Mouse (Mus musculus) stomach, embryonic 16.5 days (tissue): ENCODE measurements at regions not wholly inside any gene's neighbourhood (a gene's known extent, or its start where the extent isn't known, plus 50 kb on each side); places are given as distances from the start of the nearest gene placed in this dataset.

ENCODE experiments used
- ATAC-seq: fragments of 200-750 bp; cut with Nextera tagmentation; 2 replicates; pipeline ENCODE4 v1.8.0; 2017; ENCODE audit warnings: moderate number of reproducible peaks, moderate TSS enrichment; ENCODE audit not compliant: insufficient read depth, low FRiP score
- H3K27ac ChIP-seq: fragments of 300-500 bp; sonication (generic); 2 replicates; pipeline ENCODE4 v1.5.1; 2014; ENCODE audit warnings: low read length
- H3K27me3 ChIP-seq: fragments of 300-500 bp; sonication (generic); 2 replicates; pipeline ENCODE4 v1.6.1; 2014; ENCODE audit warnings: low read length, control low read depth, mixed read lengths; ENCODE audit not compliant: control insufficient read depth, insufficient read depth
- H3K36me3 ChIP-seq: fragments of 300-500 bp; sonication (generic); 2 replicates; pipeline ENCODE4 v1.6.1; 2014; ENCODE audit warnings: low read length; ENCODE audit not compliant: control insufficient read depth, insufficient read depth
- H3K4me1 ChIP-seq: fragments of 300-500 bp; sonication (generic); 2 replicates; pipeline ENCODE4 v1.6.1; 2014; ENCODE audit warnings: low read length, control low read depth, mixed read lengths; ENCODE audit not compliant: control insufficient read depth, insufficient read depth
- H3K4me2 ChIP-seq: fragments of 300-500 bp; sonication (generic); 2 replicates; pipeline ENCODE4 v1.6.1; 2014; ENCODE audit warnings: low read depth, low read length, mixed read lengths
- H3K4me3 ChIP-seq: fragments of 300-500 bp; sonication (generic); replicated peaks from 2 replicates; pipeline ENCODE4 v1.5.1; 2014; ENCODE audit warnings: mild to moderate bottlenecking, low read length
- H3K9ac ChIP-seq: fragments of 300-500 bp; sonication (generic); 2 replicates; pipeline ENCODE4 v1.6.1; 2014; ENCODE audit warnings: low read length
- H3K9me3 ChIP-seq: fragments of 300-500 bp; sonication (generic); replicated peaks from 2 replicates; pipeline ENCODE4 v1.6.1; 2016; ENCODE audit warnings: low read length, control low read depth; ENCODE audit not compliant: control insufficient read depth
- WGBS: fragments of 180-500 bp; shearing (Covaris S2); extraction: QIAGEN DNeasy Blood & Tissue Kit; methylation state at CpG from one replicate; pipeline ENCODE4 v1.1.7; 2014; 5-methylcytosine and 5-hydroxymethylcytosine counted together

DNA sequence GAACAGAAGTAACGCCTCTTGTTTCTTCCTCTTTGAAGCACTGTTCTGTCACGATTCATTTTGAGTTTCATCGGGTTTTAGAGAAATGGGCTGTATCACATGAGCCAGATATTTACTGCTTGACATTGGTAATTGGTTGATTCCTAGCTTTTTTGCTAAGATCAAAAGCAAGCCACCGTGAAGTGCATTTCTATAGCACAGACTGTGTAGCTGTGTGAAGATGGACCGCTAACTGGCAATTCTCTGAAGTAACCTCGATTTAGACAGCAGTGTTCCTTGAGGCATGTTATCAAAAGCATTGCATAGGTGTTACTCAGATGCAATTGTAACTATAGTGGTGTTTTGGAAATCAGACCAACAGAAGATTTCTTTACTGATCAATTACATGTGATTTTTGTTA, 64.1 kb upstream of the C1qtnf3 start:
- WGBS: 92% methylated on average over 6 of the region's 6 CpGs

GRCm38 (mm10) chr15:10890220-10890921, 61.8 kb upstream of the C1qtnf3 start:
- no peak overlapping the region for H3K9ac ChIP-seq
- ATAC-seq: peak; percentile 79; the same call in 1 of the 2 replicates

More for the DNA sequence above, 64.1 kb upstream of the C1qtnf3 start:
- peaks cover 5% of the 10 kb centered on the region; the same call in 1 of the 2 replicates for H3K9me3 ChIP-seq
- H3K36me3 ChIP-seq: no peaks in the 10 kb centered on the region
- ATAC-seq: no peak
- peaks cover 3% of the 10 kb centered on the region; the same call in 1 of the 2 replicates for H3K4me1 ChIP-seq
- no peak overlapping the region for H3K4me2 ChIP-seq
- no peak overlapping the region for H3K27ac ChIP-seq
- H3K27me3 ChIP-seq: no peaks in the 10 kb centered on the region
- H3K9ac ChIP-seq: no peak overlapping the region
- H3K4me3 ChIP-seq: no peak overlapping the region

DNA sequence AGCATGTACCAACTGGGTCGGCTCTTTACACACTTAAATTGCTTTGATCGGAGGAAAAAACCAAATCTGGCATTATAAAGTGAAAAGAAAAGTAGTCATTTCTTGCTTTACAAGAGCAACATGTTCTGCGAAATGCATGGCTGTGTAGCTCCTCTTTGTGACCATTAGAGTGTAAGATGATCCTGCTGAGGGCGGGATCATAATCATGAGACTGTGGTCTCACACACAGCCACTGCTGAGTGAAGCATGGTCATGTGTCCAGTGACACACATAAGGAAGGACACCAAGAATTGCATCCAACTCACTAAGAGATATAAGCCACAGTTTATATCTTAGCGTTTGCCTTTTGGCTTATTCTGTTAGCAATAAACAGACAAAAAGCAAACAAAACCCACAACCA, 53.8 kb upstream of the C1qtnf3 start:
- Histone ChIP-seq H3K9me3 (no peaks in the 10 kb centered on the region), H3K9ac (no peak overlapping the region), H3K4me3 (no peak overlapping the region), H3K4me2 (no peak overlapping the region), H3K4me1 (no peaks in the 10 kb centered on the region), H3K36me3 (no peaks in the 10 kb centered on the region), H3K27ac (no peak overlapping the region), H3K27me3 (no peaks in the 10 kb centered on the region)
- 76% methylated on average over 5 of the region's 5 CpGs for WGBS
- ATAC-seq: no peak

More at GRCm38 (mm10) chr15:10890220-10890921, 61.8 kb upstream of the C1qtnf3 start:
- Histone ChIP-seq H3K9me3 (no peaks in the 10 kb centered on the region), H3K27me3 (no peaks in the 10 kb centered on the region), H3K36me3 (no peaks in the 10 kb centered on the region), H3K27ac (peak overlapping the region; percentile 22; the same call in 1 of the 2 replicates), H3K4me3 (no peak overlapping the region), H3K4me1 (peaks cover 3% of the 10 kb centered on the region; the same call in 1 of the 2 replicates), H3K4me2 (no peak overlapping the region)
- WGBS: 32% methylated on average over 8 of the region's 8 CpGs

DNA sequence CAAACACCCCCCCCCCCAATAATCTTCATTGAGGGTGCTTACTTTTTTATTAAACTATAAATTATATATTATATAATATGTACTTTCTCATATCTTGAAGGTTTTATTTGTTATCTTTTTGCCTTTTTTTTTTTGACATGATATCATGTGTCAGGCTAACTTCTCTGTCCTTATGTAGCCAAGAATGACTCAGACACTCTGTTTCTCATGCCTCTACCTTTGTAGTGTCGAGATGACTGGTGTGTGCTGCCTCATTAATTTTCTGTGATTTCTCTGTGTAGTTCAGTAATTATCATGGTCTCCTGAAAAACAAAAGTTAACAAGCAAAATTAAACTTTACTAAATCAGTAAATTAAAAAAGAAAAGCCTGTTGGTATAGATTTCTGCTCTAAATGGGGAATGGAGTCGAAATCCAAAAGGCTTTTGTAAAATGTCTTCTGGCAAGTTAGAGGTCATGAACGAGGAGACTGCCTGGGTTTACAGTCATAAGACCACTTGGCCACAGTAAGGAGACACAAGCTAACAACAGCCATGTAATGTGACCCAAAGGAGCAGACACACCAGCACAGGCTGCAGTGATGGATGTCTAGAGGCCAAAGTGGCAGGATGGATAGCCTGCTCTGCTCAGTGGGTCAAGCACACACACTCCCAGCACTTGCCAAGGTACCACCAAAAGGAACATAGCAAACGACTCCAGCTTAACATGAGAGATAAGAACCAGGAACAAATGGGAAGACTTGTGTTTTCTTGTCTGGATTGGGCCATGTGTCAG, 53.2 kb upstream of the C1qtnf3 start:
- 48% methylated on average over 4 of the region's 4 CpGs for WGBS

GRCm38 (mm10) chr15:10899904-10900303, 52.2 kb upstream of the C1qtnf3 start:
- H3K27ac ChIP-seq: no peak overlapping the region
- H3K4me3 ChIP-seq: no peak overlapping the region
- H3K4me1 ChIP-seq: no peaks in the 10 kb centered on the region
- no peak overlapping the region for H3K4me2 ChIP-seq
- WGBS: 77% methylated on average over 7 of the region's 7 CpGs
- no peaks in the 10 kb centered on the region for H3K9me3 ChIP-seq
- no peaks in the 10 kb centered on the region for H3K27me3 ChIP-seq
- no peak for ATAC-seq
- H3K9ac ChIP-seq: no peak overlapping the region
- no peaks in the 10 kb centered on the region for H3K36me3 ChIP-seq

More for the DNA sequence above, 53.2 kb upstream of the C1qtnf3 start:
- no peaks in the 10 kb centered on the region for H3K9me3 ChIP-seq
- H3K27me3 ChIP-seq: no peaks in the 10 kb centered on the region
- H3K27ac ChIP-seq: no peak overlapping the region
- no peak overlapping the region for H3K9ac ChIP-seq
- no peaks in the 10 kb centered on the region for H3K36me3 ChIP-seq
- H3K4me3 ChIP-seq: no peak overlapping the region
- H3K4me1 ChIP-seq: no peaks in the 10 kb centered on the region
- ATAC-seq: no peak
- no peak overlapping the region for H3K4me2 ChIP-seq

DNA sequence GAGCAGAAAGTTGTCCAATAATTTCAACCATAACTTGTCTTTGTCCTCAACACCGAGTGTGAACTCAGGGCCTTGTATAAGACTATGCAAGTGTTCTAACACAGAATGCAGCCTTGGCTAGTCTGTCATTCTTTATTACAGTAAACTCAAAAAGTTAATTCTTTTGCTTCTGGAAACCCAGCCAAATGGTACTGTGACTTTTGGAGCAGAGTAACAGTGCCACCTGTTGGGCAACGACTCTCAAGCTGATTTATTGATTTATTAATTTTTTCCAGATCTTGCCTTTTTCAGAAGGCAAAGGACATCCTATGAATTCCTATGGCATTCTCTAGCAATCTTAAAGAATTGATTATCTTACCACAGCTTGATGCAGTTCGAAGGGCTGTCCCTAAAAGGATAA, 51.1 kb upstream of the C1qtnf3 start:
- H3K9ac ChIP-seq: no peak overlapping the region
- no peak overlapping the region for H3K4me3 ChIP-seq
- H3K4me1 ChIP-seq: no peaks in the 10 kb centered on the region
- no peak overlapping the region for H3K27ac ChIP-seq
- no peaks in the 10 kb centered on the region for H3K27me3 ChIP-seq
- H3K9me3 ChIP-seq: no peaks in the 10 kb centered on the region
- no peak overlapping the region for H3K4me2 ChIP-seq
- no peaks in the 10 kb centered on the region for H3K36me3 ChIP-seq
- ATAC-seq: no peak
- 41% methylated on average over 3 of the region's 3 CpGs for WGBS

DNA sequence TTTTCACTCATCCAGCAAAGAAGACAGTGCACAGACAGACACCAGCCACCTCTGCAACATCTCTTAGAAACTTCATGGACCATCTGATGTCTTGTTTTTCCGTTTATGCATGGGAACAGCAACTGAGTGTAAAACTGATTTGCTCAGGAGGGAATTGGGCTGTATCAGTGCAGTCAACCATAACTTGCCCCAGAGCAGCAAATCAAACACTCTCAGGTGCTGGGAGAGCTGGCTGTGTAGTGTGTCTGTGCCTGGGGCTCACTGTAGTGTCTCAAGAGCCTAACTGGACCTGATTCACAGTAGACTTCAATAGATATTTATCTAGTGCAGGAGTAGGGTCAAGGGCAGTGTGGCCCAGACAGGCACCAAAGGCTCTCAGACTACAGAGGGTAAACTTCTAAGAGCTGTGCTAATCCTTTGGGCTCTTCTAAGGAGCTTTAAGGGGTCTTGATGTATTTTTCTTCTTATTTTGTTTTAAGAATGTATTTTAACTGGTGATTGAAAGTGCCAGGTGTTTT, 50.3 kb upstream of the C1qtnf3 start:
- H3K4me1 ChIP-seq: no peaks in the 10 kb centered on the region
- H3K9me3 ChIP-seq: no peaks in the 10 kb centered on the region
- no peak overlapping the region for H3K4me2 ChIP-seq
- no peak overlapping the region for H3K9ac ChIP-seq
- no peak overlapping the region for H3K27ac ChIP-seq
- H3K27me3 ChIP-seq: no peaks in the 10 kb centered on the region
- H3K36me3 ChIP-seq: no peaks in the 10 kb centered on the region
- WGBS: 67% methylated on average over 1 of the region's 1 CpGs
- no peak overlapping the region for H3K4me3 ChIP-seq
- ATAC-seq: no peak
